Mouse (Mus musculus) hindbrain, embryonic 14.5 days (tissue): Measurements from ENCODE around the gene Thra. TPM values are rescaled to one million over a fixed set of nuclear protein-coding genes. Genes with fewer than 3 reads are reported as not detected.

ENCODE experiments used
- ATAC-seq: fragments of 200-750 bp; cut with Nextera tagmentation; 2 replicates; pipeline ENCODE4 v1.8.0; 2017; ENCODE audit warnings: moderate number of reproducible peaks, mild to moderate bottlenecking, moderate TSS enrichment, moderate library complexity; ENCODE audit not compliant: low FRiP score
- DNase-seq: peaks from one replicate; pipeline ENCODE4 v3.0.0-alpha.2; 2015; ENCODE audit warnings: low spot score
- H3K27ac ChIP-seq: fragments of 300-500 bp; sonication (generic); 2 replicates; pipeline ENCODE4 v1.5.1; 2014; ENCODE audit warnings: mild to moderate bottlenecking, moderate library complexity
- H3K27me3 ChIP-seq: fragments of 300-500 bp; sonication (generic); 2 replicates; pipeline ENCODE4 v1.6.1; 2014; ENCODE audit warnings: mild to moderate bottlenecking, low read length, mixed read lengths; ENCODE audit not compliant: control insufficient read depth, insufficient read depth
- H3K36me3 ChIP-seq: fragments of 300-500 bp; sonication (generic); replicated peaks from 2 replicates; pipeline ENCODE4 v1.6.1; 2014; ENCODE audit not compliant: control insufficient read depth, insufficient read depth
- H3K4me1 ChIP-seq: fragments of 300-500 bp; sonication (generic); replicated peaks from 2 replicates; pipeline ENCODE4 v1.6.1; 2014; ENCODE audit warnings: antibody characterized with exemption, low read length, mixed read lengths; ENCODE audit not compliant: control insufficient read depth, insufficient read depth
- H3K4me2 ChIP-seq: fragments of 300-500 bp; sonication (generic); replicated peaks from 2 replicates; pipeline ENCODE4 v1.6.1; 2014; ENCODE audit warnings: mild to moderate bottlenecking, moderate library complexity
- H3K4me3 ChIP-seq: fragments of 300-500 bp; sonication (generic); replicated peaks from 2 replicates; pipeline ENCODE4 v1.5.1; 2014; ENCODE audit warnings: mild to moderate bottlenecking, low read length
- H3K9ac ChIP-seq: fragments of 300-500 bp; sonication (generic); 2 replicates; pipeline ENCODE4 v1.6.1; 2014
- H3K9me3 ChIP-seq: fragments of 300-500 bp; sonication (generic); 2 replicates; pipeline ENCODE4 v1.6.1; 2016; ENCODE audit warnings: low read length; ENCODE audit not compliant: control insufficient read depth
- WGBS: fragments of 180-500 bp; shearing (Covaris S2); extraction: QIAGEN DNeasy Blood & Tissue Kit; methylation state at CpG from one replicate; pipeline ENCODE4 v1.1.7; 2014; 5-methylcytosine and 5-hydroxymethylcytosine counted together
- polyA plus RNA-seq: library from polyadenylated mRNA; unstranded; fragments of >200 nt; fragmentation: Nextera tagmentation; extraction: Ambion mirVana; gene quantifications from 2 replicates; pipeline ENCODE4 v1.2.1, GENCODE M21; 2014

The Thra gene
- 165 and 181 TPM in 2 replicates for polyA plus RNA-seq

- DNase-seq, result peak; percentile 70
These were observed at the start of gene Thra for GRCm38 (mm10) chr11:98740393-98741050. Thra (plus strand) TSS chr11:98740638.

GRCm38 (mm10) chr11:98693201-98693600 lies 47.2 kb upstream of the Thra start:
- Histone ChIP-seq H3K27me3 (no peaks in the 10 kb centered on the region), H3K4me3 (no peak overlapping the region), H3K36me3 (peaks cover 83% of the 10 kb centered on the region), H3K9ac (no peak overlapping the region), H3K4me1 (no peaks in the 10 kb centered on the region), H3K4me2 (no peak overlapping the region), H3K27ac (no peak overlapping the region), H3K9me3 (no peaks in the 10 kb centered on the region)
- WGBS, result 79% methylated on average over 13 of the region's 13 CpGs
- no peak for ATAC-seq
- DNase-seq, result no peak

More at GRCm38 (mm10) chr11:98740393-98741050, at the start of gene Thra:
- Histone ChIP-seq H3K9me3 (no peaks in the 10 kb centered on the region), H3K27me3 (no peaks in the 10 kb centered on the region), H3K36me3 (no peaks in the 10 kb centered on the region), H3K27ac (peak within 1 kb of the TSS; percentile 100), H3K4me3 (peak within 1 kb of the TSS; percentile 95), H3K4me1 (peaks cover 59% of the 10 kb centered on the region), H3K4me2 (peak within 1 kb of the TSS; percentile 96), H3K9ac (peak within 1 kb of the TSS; percentile 100)
- peak; percentile 41 for ATAC-seq
- under 1% methylated on average over 22 of the region's 22 CpGs for WGBS

- Histone ChIP-seq H3K36me3 (peaks cover 80% of the 10 kb centered on the region), H3K4me3 (no peak overlapping the region), H3K4me1 (no peaks in the 10 kb centered on the region), H3K9me3 (no peaks in the 10 kb centered on the region), H3K9ac (no peak overlapping the region), H3K27ac (no peak overlapping the region), H3K27me3 (no peaks in the 10 kb centered on the region), H3K4me2 (no peak overlapping the region)
- no peak for ATAC-seq
- no peak for DNase-seq
- WGBS, result 89% methylated on average over 9 of the region's 9 CpGs
These were observed 46.7 kb upstream of the Thra start for GRCm38 (mm10) chr11:98693746-98694145.

GRCm38 (mm10) chr11:98694301-98694700 lies 46.1 kb upstream of the Thra start:
- WGBS, result 82% methylated on average over 9 of the region's 9 CpGs
- DNase-seq (no peak), ATAC-seq (no peak)
- Histone ChIP-seq H3K4me2 (no peak overlapping the region), H3K36me3 (peaks cover 77% of the 10 kb centered on the region), H3K9ac (no peak overlapping the region), H3K4me3 (no peak overlapping the region), H3K4me1 (no peaks in the 10 kb centered on the region), H3K27me3 (no peaks in the 10 kb centered on the region), H3K9me3 (no peaks in the 10 kb centered on the region), H3K27ac (no peak overlapping the region)

DNA sequence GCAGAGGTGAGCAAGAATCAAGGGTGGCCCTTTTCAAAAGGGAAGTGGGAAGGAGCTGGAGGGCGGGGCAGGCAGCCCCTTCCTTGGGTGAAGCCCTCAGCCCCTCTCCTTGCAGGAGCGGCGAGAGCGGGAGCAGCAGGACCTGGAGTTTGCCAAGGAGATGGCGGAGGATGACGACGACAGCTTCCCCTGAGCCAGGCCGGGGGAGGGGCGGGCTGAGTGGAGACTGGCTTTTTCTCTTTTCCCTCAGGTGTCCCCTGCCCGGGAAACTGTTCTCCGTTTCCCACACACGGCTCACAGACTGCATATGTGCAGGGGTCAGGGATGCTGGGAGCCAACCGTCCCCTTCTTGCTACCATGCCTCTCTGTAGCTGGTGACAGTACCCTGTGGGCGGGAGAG lies 45.0 kb upstream of the Thra start:
- DNase-seq (no peak), ATAC-seq (no peak)
- Histone ChIP-seq H3K27ac (no peak overlapping the region), H3K36me3 (peaks cover 66% of the 10 kb centered on the region), H3K4me1 (no peaks in the 10 kb centered on the region), H3K4me2 (no peak overlapping the region), H3K4me3 (no peak overlapping the region), H3K9me3 (no peaks in the 10 kb centered on the region), H3K27me3 (no peaks in the 10 kb centered on the region), H3K9ac (no peak overlapping the region)
- WGBS, result 73% methylated on average over 12 of the region's 14 CpGs

GRCm38 (mm10) chr11:98696454-98697216 lies 43.8 kb upstream of the Thra start:
- DNase-seq, result no peak

GRCm38 (mm10) chr11:98697225-98697624 lies 43.2 kb upstream of the Thra start:
- no peak overlapping the region for H3K9ac ChIP-seq
- WGBS, result 90% methylated on average over 12 of the region's 12 CpGs
- ATAC-seq, result no peak

More at GRCm38 (mm10) chr11:98696454-98697216, 43.8 kb upstream of the Thra start:
- Histone ChIP-seq H3K9me3 (no peaks in the 10 kb centered on the region), H3K36me3 (peaks cover 54% of the 10 kb centered on the region), H3K4me3 (no peak overlapping the region), H3K9ac (no peak overlapping the region), H3K27ac (no peak overlapping the region), H3K4me2 (no peak overlapping the region), H3K27me3 (no peaks in the 10 kb centered on the region), H3K4me1 (no peaks in the 10 kb centered on the region)
- no peak for ATAC-seq
- 87% methylated on average over 14 of the region's 14 CpGs for WGBS

GRCm38 (mm10) chr11:98698849-98699640 lies 41.4 kb upstream of the Thra start:
- Histone ChIP-seq H3K36me3 (peaks cover 33% of the 10 kb centered on the region), H3K27me3 (no peaks in the 10 kb centered on the region), H3K27ac (no peak overlapping the region), H3K9me3 (no peaks in the 10 kb centered on the region), H3K9ac (no peak overlapping the region), H3K4me2 (no peak overlapping the region), H3K4me3 (no peak overlapping the region), H3K4me1 (no peaks in the 10 kb centered on the region; the same call in 1 of the 2 replicates)
- no peak for DNase-seq
- WGBS, result 88% methylated on average over 16 of the region's 16 CpGs
- no peak for ATAC-seq

More at GRCm38 (mm10) chr11:98697225-98697624, 43.2 kb upstream of the Thra start:
- Histone ChIP-seq H3K4me1 (no peaks in the 10 kb centered on the region; the same call in 1 of the 2 replicates), H3K36me3 (peaks cover 48% of the 10 kb centered on the region), H3K27ac (no peak overlapping the region), H3K9me3 (no peaks in the 10 kb centered on the region), H3K4me3 (no peak overlapping the region), H3K4me2 (no peak overlapping the region), H3K27me3 (no peaks in the 10 kb centered on the region)
- no peak for DNase-seq

GRCm38 (mm10) chr11:98699911-98700310 lies 40.5 kb upstream of the Thra start:
- no peaks in the 10 kb centered on the region for H3K27me3 ChIP-seq
- H3K9me3 ChIP-seq, result no peaks in the 10 kb centered on the region
- H3K4me2 ChIP-seq, result no peak overlapping the region
- DNase-seq (peak; percentile 74), ATAC-seq (peak; percentile 40; the same call in 1 of the 2 replicates)
- 48% methylated on average over 4 of the region's 4 CpGs for WGBS
- peaks cover 33% of the 10 kb centered on the region for H3K36me3 ChIP-seq
- no peaks in the 10 kb centered on the region; the same call in 1 of the 2 replicates for H3K4me1 ChIP-seq
- H3K27ac ChIP-seq, result no peak overlapping the region
- H3K4me3 ChIP-seq, result no peak overlapping the region
- H3K9ac ChIP-seq, result no peak overlapping the region
